Mouse (Mus musculus): ENCODE measurements around the gene Cpb2. TPM values are rescaled to one million over a fixed set of nuclear protein-coding genes. Genes with fewer than 3 reads are reported as not detected.
A peak's percentile ranks its signal among the peaks of the same experiment; 100 is the strongest.

Cpb2 gene
- polyA plus RNA-seq, 1 experiment from 2014 or later, result 0.19 TPM

GRCm38 (mm10) chr14:75222386-75222785 is 19.7 kb upstream of the Cpb2 start:
- no peak for ATAC-seq
- H3K4me1 ChIP-seq, result peaks cover 28% of the 10 kb centered on the region
- no peaks in the 10 kb centered on the region for H3K27me3 ChIP-seq
- no peak overlapping the region for H3K4me3 ChIP-seq
- H3K36me3 ChIP-seq (ENCODE audit: poor library complexity, severe bottlenecking), result no peaks in the 10 kb centered on the region
- H3K9ac ChIP-seq, result no peak overlapping the region
- H3K4me2 ChIP-seq, result no peak overlapping the region
- no peaks in the 10 kb centered on the region for H3K9me3 ChIP-seq (replicated peaks)
- 88% methylated on average over 6 of the region's 6 CpGs for WGBS
- no peak overlapping the region for H3K27ac ChIP-seq

GRCm38 (mm10) chr14:75227453-75228084 is 14.5 kb upstream of the Cpb2 start:
- H3K4me1 ChIP-seq, result peaks cover 18% of the 10 kb centered on the region
- WGBS, result 83% methylated on average over 6 of the region's 6 CpGs

GRCm38 (mm10) chr14:75229834-75230233 is 12.3 kb upstream of the Cpb2 start:
- Histone ChIP-seq H3K27me3 (no peaks in the 10 kb centered on the region), H3K27ac (no peak overlapping the region), H3K9me3 (replicated peaks) (no peaks in the 10 kb centered on the region), H3K36me3 (ENCODE audit: poor library complexity, severe bottlenecking) (no peaks in the 10 kb centered on the region), H3K4me3 (no peak overlapping the region), H3K9ac (no peak overlapping the region), H3K4me1 (peaks cover 25% of the 10 kb centered on the region), H3K4me2 (no peak overlapping the region)
- WGBS, result 65% methylated on average over 2 of the region's 2 CpGs
- no peak for ATAC-seq

More at GRCm38 (mm10) chr14:75227453-75228084, 14.5 kb upstream of the Cpb2 start:
- Histone ChIP-seq H3K9me3 (replicated peaks) (no peaks in the 10 kb centered on the region), H3K4me3 (no peak overlapping the region), H3K27ac (no peak overlapping the region), H3K27me3 (no peaks in the 10 kb centered on the region), H3K36me3 (ENCODE audit: poor library complexity, severe bottlenecking) (no peaks in the 10 kb centered on the region), H3K9ac (no peak overlapping the region), H3K4me2 (no peak overlapping the region)
- no peak for ATAC-seq

- Histone ChIP-seq H3K27me3 (no peaks in the 10 kb centered on the region), H3K4me3 (no peak overlapping the region), H3K9ac (no peak overlapping the region), H3K4me1 (peaks cover 42% of the 10 kb centered on the region), H3K4me2 (no peak overlapping the region), H3K36me3 (ENCODE audit: poor library complexity, severe bottlenecking) (no peaks in the 10 kb centered on the region), H3K27ac (no peak overlapping the region), H3K9me3 (replicated peaks) (no peaks in the 10 kb centered on the region)
- ATAC-seq, result no peak
- WGBS, result 96% methylated on average over 5 of the region's 5 CpGs
Observed at GRCm38 (mm10) chr14:75233070-75233469, 9.0 kb upstream of the Cpb2 start.

- Histone ChIP-seq H3K27ac (peak overlapping the region; percentile 95), H3K4me2 (peak overlapping the region; percentile 51), H3K36me3 (ENCODE audit: poor library complexity, severe bottlenecking) (no peaks in the 10 kb centered on the region), H3K9me3 (replicated peaks) (no peaks in the 10 kb centered on the region), H3K27me3 (no peaks in the 10 kb centered on the region), H3K4me1 (peaks cover 38% of the 10 kb centered on the region), H3K9ac (peak overlapping the region; percentile 46; the same call in 1 of the 2 replicates), H3K4me3 (no peak overlapping the region)
- peak; percentile 48 for ATAC-seq
- WGBS, result 27% methylated on average over 8 of the region's 8 CpGs
Observed at GRCm38 (mm10) chr14:75235552-75235951, 6.5 kb upstream of the Cpb2 start.

- Histone ChIP-seq H3K4me1 (peaks cover 38% of the 10 kb centered on the region), H3K4me2 (peak overlapping the region; percentile 51), H3K27ac (peak overlapping the region; percentile 95), H3K9ac (peak overlapping the region; percentile 46; the same call in 1 of the 2 replicates), H3K36me3 (ENCODE audit: poor library complexity, severe bottlenecking) (no peaks in the 10 kb centered on the region), H3K9me3 (replicated peaks) (no peaks in the 10 kb centered on the region), H3K27me3 (no peaks in the 10 kb centered on the region), H3K4me3 (no peak overlapping the region)
- peak; percentile 96 for ATAC-seq
- whole genome bisulfite sequencing, result 5% methylated on average over 9 of the region's 9 CpGs
Observed at GRCm38 (mm10) chr14:75235955-75236635, 6.0 kb upstream of the Cpb2 start.

GRCm38 (mm10) chr14:75236636-75237003 is 5.5 kb upstream of the Cpb2 start:
- Histone ChIP-seq H3K27ac (peak overlapping the region; percentile 91), H3K4me1 (peaks cover 38% of the 10 kb centered on the region), H3K4me3 (no peak overlapping the region), H3K27me3 (no peaks in the 10 kb centered on the region), H3K9me3 (replicated peaks) (no peaks in the 10 kb centered on the region), H3K4me2 (0 out of 2 replicates have a peak overlapping the region, but pooled peaks have one; percentile 2), H3K9ac (no peak overlapping the region), H3K36me3 (ENCODE audit: poor library complexity, severe bottlenecking) (no peaks in the 10 kb centered on the region)
- 18% methylated on average over 4 of the region's 4 CpGs for WGBS
- ATAC-seq, result peak; percentile 49

- Histone ChIP-seq H3K4me1 (peaks cover 38% of the 10 kb centered on the region), H3K27ac (peak overlapping the region; percentile 91), H3K36me3 (ENCODE audit: poor library complexity, severe bottlenecking) (no peaks in the 10 kb centered on the region), H3K27me3 (no peaks in the 10 kb centered on the region), H3K4me3 (no peak overlapping the region), H3K9me3 (replicated peaks) (no peaks in the 10 kb centered on the region), H3K9ac (no peak overlapping the region), H3K4me2 (no peak overlapping the region)
- ATAC-seq, result no peak
- 40% methylated on average over 8 of the region's 8 CpGs for WGBS
Observed at GRCm38 (mm10) chr14:75237096-75237495, 5.0 kb upstream of the Cpb2 start.

GRCm38 (mm10) chr14:75238054-75238692 is 3.9 kb upstream of the Cpb2 start:
- Histone ChIP-seq H3K4me3 (no peak overlapping the region), H3K9ac (no peak overlapping the region), H3K9me3 (replicated peaks) (no peaks in the 10 kb centered on the region), H3K27me3 (no peaks in the 10 kb centered on the region), H3K4me1 (peaks cover 38% of the 10 kb centered on the region), H3K4me2 (no peak overlapping the region), H3K36me3 (ENCODE audit: poor library complexity, severe bottlenecking) (no peaks in the 10 kb centered on the region), H3K27ac (peak overlapping the region; percentile 91)
- no peak for ATAC-seq
- 72% methylated on average over 6 of the region's 6 CpGs for whole genome bisulfite sequencing

- H3K9ac ChIP-seq, result no peak overlapping the region
- WGBS, result 74% methylated on average over 11 of the region's 11 CpGs
- peaks cover 11% of the 10 kb centered on the region for H3K4me1 ChIP-seq
- 0 out of 2 replicates have a peak, but pooled peaks have one; percentile 62 for ATAC-seq
- no peaks in the 10 kb centered on the region for H3K36me3 ChIP-seq (ENCODE audit: poor library complexity, severe bottlenecking)
- no peaks in the 10 kb centered on the region for H3K9me3 ChIP-seq (replicated peaks)
- peak overlapping the region; percentile 68 for H3K27ac ChIP-seq
- no peaks in the 10 kb centered on the region for H3K27me3 ChIP-seq
- no peak overlapping the region for H3K4me3 ChIP-seq
- no peak overlapping the region for H3K4me2 ChIP-seq
Observed at GRCm38 (mm10) chr14:75246024-75247000, 4.2 kb downstream of the Cpb2 start.

- 93% methylated on average over 3 of the region's 3 CpGs for WGBS
- Histone ChIP-seq H3K36me3 (ENCODE audit: poor library complexity, severe bottlenecking) (no peaks in the 10 kb centered on the region), H3K4me3 (no peak overlapping the region), H3K9me3 (replicated peaks) (no peaks in the 10 kb centered on the region), H3K4me2 (no peak overlapping the region), H3K9ac (no peak overlapping the region), H3K4me1 (peaks cover 11% of the 10 kb centered on the region), H3K27ac (no peak overlapping the region), H3K27me3 (no peaks in the 10 kb centered on the region)
- ATAC-seq, result no peak
Observed at GRCm38 (mm10) chr14:75250432-75250831, 8.3 kb downstream of the Cpb2 start.
